Mouse (Mus musculus): ENCODE measurements at regions not wholly inside any gene's neighbourhood (a gene's known extent, or its start where the extent isn't known, plus 50 kb on each side); places are given as distances from the start of the nearest gene placed in this dataset.

DNA sequence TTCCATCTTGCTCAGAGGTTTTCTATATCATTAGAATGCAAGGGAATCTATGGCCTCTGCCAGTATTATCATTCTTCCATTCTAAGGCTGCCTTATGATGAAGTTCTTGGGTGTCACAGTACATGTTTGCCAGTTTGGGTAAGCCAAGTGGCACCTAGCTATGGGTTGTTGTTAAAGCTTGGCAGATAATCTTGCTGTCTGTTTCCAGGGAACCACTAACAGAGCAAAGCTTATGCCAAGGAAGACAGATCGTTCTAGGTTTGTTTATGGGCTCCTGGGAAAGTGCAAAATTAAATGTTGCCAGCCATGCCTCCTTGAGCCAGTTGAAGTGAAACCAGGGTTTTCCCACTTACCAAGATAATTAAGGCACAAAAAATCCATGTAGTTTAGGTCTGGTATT, 292.9 kb upstream of the Cobl start:
- no peak for DNase-seq (ENCODE audit: low spot score in 2 of 2)

DNA sequence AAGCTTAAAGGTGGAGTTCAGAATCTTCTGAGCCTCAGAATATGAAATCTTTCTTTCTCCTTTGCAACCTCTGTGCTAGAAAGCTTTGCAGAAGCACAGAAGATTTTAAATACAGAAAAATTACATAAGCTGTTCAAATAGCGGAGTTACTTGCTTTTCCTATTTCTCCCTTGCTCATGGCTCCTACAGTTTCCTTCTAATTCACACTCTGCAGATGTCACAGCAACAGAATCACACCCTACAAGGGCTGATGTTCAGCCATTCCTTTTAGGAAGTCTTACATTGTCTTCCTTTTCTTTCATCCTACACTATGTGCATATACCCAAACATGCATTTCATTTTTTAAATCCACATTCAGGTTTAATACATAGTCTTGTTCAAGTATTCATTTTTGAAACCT, 285.3 kb upstream of the Cobl start:
- peak in 1 of 2 experiments; percentile 12 for DNase-seq (ENCODE audit: low spot score in 2 of 2)

DNA sequence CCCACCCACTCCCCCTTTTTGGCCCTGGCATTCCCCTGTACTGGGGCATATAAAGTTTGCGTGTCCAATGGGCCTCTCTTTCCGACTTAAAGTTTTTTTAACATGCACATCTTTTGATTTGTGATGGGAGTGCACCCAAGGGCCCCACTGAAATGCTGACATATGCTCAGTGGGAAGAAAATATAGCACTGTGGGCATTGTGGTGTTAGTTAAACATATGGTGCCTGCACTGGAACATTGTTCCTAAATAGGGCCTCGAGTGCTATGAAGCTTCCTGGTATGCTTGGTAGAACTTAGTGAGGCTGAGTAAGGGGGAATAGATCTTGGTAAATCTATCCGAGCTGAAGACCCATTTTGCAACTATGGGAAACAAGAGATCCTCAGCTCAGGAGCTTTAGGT, 284.5 kb upstream of the Cobl start:
- peak; percentile 19 to 60 for DNase-seq (ENCODE audit: low spot score in 2 of 2)

DNA sequence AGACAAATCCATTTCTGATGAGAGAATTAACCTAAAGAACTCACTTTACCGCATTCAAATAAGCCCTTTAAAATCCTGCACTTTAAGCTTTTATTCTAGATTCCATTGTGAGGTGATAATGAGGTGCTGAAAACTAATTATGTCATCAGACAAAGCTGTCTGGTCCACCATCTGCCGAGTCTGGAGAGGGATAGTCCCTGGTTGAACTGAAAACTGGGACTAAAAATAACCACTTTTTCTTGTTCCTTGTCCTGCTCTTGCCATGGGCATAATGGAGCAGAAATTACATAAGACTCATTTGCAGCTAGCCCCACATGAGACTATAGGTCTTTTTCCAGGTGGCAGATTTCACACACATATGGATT, 277.4 kb upstream of the Cobl start:
- peak; percentile 54 to 73 for DNase-seq (ENCODE audit: low spot score in 2 of 2)

DNA sequence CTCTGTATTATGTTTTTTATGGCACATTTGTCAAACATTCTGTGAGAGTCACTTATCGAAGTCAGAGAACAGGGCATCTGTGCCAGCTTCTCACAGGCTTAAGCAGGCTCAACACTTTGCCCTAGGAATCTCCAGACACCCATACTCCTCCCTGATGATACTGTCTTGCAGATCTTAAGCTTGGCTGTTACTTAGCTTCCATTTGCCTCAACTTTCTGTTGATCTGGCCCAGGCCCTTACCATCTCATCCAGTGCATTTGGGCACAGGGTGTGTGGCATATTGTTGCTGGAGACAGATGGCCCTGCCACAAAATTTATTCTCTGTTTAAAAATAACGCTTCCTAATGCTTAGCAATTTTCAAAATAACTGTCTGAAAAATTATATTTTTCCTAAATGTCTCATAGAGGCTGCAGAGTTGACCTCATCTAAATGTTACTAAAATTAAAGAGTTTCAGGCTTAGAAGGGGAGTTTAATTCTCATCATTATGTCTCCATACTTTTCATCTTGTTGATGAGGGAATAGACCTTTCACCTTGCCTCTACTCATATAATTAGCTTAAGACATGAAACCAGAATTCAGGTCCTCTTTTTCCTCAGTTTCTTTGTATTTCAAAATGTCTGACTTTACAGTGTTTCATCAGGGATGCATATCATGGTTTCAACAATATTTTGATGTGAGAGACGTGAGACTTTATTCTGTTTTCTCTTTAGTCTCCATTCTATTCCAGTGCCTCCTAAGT, 276.8 kb upstream of the Cobl start:
- DNase-seq (ENCODE audit: low spot score in 2 of 2) = peak in 1 of 2 experiments; percentile 4

DNA sequence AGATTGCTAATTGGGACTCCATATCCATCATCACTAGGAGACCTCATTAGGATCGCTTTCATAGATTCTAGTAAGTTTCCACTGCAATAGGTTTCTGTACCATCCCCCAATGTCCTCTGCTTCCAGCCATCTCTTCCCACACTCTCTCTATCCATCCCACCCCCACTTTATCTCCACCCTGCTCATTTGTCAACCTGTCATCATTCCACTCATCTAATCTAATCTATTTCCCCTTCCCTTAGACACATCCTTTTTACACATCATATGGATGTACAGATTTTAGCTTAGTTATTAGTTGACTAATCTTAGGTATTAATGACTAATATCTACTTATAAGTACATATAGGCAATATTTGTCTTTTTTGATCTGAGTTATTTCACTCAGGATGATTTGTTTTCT, 269.5 kb upstream of the Cobl start:
- DNase-seq (ENCODE audit: low spot score in 2 of 2) = no peak

DNA sequence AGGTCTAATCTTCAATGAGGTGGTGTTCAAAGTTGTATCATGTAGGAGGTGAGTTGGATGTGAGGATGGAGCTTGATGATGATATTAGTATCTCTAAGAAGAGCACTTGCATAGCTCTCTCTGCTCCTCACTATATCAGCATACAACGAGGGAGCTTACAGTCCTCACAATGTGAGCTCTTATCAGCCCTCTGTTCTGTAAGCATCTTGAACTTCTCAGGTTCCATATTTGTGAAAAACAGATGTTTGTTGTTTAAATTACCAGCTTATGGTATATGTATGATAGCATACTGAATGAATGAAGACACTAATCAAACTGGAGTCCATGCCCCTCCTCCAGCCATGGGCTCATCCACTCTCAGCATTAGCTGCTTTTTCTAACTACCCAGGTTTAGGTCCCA, 262.5 kb upstream of the Cobl start:
- no peak for DNase-seq (ENCODE audit: low spot score in 2 of 2)

DNA sequence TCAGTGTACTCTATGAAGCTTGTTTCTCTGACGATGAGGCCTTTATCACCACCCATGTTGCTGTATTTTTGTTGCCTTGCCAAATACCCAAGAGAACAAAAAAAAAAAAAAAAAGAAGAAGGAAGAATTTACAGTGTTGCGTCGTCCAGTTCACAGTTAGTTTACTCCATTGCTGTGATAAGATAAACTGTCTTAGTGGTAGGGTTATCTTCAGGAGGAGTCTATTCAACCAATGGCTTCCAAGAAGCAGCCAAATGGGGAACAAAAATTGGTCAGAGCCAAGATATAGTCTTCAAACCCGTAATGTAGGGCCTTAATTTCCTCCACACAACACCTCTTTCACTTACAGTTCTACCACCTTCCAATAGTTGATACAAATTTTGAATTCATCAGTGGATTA, 261.7 kb upstream of the Cobl start:
- no peak for DNase-seq (ENCODE audit: low spot score in 2 of 2)

DNA sequence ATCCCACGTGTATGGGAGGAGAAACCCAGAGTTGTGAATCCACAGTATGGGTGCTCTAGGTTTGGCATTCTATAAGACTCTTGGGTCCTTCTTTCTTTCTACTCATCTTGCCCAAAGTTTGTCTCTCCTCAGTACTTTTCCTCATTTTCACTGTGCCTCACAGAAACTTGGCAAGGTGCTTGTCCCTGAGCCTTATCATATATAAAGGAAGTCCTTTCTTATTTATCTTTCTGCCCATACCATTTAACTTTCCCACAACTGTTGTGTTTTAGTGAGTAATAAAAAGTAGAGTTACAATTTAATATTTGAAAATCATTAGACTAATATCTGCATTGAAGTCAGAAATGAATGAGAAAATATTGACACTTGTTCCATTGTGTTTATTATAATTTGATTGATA, 257.6 kb upstream of the Cobl start:
- DNase-seq (ENCODE audit: low spot score in 2 of 2) = no peak

DNA sequence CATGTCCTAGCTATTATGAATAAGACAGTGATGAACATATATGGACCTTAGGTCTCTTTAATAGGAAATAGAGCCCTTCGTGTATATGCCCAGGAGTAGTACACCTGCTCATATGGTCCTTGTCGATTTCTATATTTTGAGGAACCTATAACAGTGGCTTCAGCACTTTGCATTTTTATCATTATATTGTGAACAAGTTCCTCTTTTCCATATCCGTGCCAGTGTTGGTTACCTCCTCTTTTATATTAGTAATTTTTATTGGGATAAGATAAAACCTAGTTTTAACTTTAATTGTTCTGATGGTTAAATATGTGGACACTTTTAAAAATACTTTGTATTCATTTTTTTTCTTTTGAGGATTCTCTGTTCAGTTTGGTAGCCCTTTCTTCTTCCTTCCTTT, 255.4 kb upstream of the Cobl start:
- no peak for DNase-seq (ENCODE audit: low spot score in 2 of 2)

DNA sequence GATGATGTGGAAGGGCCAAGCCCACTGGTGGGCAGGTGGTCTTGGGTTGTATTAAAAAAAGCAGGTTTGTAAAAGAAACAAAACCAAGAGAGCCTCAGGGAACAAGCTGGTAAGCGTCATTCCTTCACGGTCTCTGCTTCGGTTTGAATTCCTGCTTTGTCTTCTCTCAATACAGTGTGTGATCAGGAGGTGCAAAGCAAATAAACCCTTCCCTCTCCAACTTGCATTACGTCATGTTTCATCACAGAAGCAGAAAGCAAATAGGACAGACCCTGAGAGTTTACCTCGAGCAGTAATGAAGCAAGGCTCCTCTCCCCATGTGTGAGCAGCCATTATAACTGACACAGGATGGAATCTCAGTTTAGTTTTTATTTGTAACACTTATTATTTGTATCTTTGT, 231.6 kb upstream of the Cobl start:
- DNase-seq (ENCODE audit: low spot score in 2 of 2) = no peak

DNA sequence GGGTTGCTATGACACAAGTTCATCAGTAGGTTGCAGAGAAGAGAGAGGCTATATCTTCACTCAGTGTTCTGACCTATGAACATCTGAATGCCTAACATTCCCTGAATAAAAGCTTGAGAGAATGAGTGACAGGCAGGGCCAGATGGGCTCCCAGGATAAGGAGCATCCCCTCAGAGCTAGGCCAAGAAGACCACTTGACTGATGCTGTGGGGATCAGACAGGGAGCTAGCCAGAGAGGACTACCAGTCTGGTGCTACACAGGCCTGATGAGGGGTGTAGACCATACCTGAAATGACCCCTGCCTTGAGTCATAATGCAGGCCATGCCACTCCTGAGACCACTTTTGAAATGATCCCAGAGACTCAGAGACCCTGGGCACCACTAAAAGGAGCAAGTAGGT, 228.1 kb upstream of the Cobl start:
- no peak for DNase-seq (ENCODE audit: low spot score in 2 of 2)

DNA sequence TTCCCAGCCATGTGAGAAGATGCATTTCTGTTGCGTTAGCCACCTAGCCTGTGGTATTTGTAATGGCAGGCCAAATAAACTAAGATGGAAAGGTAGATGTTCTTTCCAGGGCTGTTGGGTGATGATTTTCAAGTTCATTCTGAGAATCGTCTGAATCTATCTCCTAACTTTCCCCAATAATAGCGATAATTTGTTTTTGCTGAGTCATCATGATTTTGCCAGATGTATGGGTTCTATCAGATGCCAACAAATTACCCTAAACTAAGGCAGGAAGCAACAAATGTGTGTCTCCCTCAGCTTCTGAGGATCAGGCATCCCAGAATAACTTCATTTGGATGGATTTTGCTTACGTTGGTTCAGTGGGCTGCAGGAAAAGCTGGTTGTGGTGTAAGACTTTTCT, 222.0 kb upstream of the Cobl start:
- no peak for DNase-seq (ENCODE audit: low spot score in 2 of 2)

DNA sequence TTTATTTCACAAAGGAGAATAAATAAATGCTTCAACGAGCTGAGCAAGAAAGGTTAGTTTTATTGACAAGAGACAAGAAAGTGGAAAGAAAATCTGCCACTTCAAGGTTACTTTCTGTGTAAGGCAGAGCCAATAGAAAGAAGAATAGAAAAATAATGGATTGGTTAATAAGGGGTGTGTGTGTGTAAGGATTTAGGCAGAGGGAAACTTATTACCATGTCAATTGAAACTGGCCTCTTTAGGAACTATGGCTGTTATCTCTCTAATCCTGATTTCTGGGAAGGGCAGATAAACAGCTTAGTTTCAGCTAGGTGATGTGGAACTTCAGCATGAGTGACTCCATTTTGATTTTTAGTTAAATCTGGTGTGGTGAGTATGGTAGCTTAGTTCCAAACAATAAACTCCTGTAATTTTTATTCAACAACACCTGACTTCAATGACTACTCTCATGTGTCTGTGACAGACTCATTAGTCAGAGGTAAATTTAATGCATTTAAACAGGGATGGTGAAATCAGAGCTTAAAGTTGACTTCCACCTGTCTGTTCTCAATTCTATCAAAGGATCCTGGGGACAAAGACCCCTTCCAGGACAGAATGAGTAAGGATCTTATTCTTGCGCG, 197.2 kb upstream of the Cobl start:
- no peak for DNase-seq (ENCODE audit: low spot score in 2 of 2)

DNA sequence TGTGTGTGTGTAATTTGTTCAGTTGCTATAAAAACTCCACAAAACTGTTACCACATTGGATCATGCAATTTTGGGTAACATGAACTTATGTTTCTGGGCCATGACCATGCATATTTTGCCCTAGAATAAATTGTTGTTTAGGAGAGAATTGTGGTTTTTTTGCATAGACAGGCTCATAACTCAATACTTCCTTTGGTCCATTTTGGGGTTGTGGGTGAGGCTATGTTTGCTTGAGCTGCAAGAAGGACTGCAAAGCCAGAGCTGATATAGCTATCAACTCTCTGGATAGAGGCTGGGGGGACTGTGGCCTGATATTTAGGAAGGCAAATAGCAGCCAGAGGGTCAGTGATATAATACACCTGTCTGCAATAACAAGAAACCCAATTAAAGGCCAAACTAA, 194.1 kb upstream of the Cobl start:
- DNase-seq (ENCODE audit: low spot score in 2 of 2) = no peak

DNA sequence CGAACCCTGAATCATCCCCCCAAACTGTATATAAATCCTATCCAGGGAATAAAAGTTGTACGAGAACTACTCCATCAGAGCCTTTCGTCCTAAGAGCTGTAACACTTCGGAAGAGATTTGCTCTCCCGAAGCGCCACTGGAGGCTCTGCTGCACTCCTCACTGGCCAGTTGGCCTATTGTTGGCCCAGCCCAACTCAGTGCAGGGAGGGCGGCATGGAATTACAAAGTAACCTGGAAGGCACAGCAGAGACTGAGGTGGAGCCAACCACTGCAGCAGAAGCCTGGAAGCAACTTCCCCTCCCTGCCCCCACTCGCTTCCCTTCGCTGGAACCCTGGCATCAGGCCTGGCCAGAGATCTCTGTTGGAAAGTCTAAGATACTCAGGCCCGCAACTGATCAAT, 191.7 kb upstream of the Cobl start:
- DNase-seq (ENCODE audit: low spot score in 2 of 2) = no peak
